Mouse (Mus musculus) stomach, embryonic 15.5 days (tissue): ENCODE data around the gene Man2a2. TPM values are rescaled to one million over a fixed set of nuclear protein-coding genes. Genes with fewer than 3 reads are reported as not detected.
A peak's percentile ranks its signal among the peaks of the same experiment; 100 is the strongest.

Source experiments
- ATAC-seq: fragments of 200-750 bp; cut with Nextera tagmentation; 2 replicates; pipeline ENCODE4 v1.8.0; 2017; ENCODE audit warnings: low read depth, moderate number of reproducible peaks, moderate TSS enrichment; ENCODE audit not compliant: insufficient read depth, low FRiP score
- H3K27ac ChIP-seq: fragments of 300-500 bp; sonication (generic); 2 replicates; pipeline ENCODE4 v1.5.1; 2015; ENCODE audit warnings: mild to moderate bottlenecking, inconsistent platforms
- H3K27me3 ChIP-seq: fragments of 300-500 bp; sonication (generic); replicated peaks from 2 replicates; pipeline ENCODE4 v1.6.1; 2015; ENCODE audit warnings: inconsistent platforms
- H3K36me3 ChIP-seq: fragments of 300-500 bp; sonication (generic); 2 replicates; pipeline ENCODE4 v1.6.1; 2015; ENCODE audit warnings: inconsistent platforms
- H3K4me1 ChIP-seq: fragments of 300-500 bp; sonication (generic); 2 replicates; pipeline ENCODE4 v1.6.1; 2015; ENCODE audit warnings: inconsistent platforms
- H3K4me2 ChIP-seq: fragments of 300-500 bp; sonication (generic); 2 replicates; pipeline ENCODE4 v1.6.1; 2015; ENCODE audit warnings: mild to moderate bottlenecking, inconsistent platforms
- H3K4me3 ChIP-seq: fragments of 300-500 bp; sonication (generic); replicated peaks from 2 replicates; pipeline ENCODE4 v1.5.1; 2015; ENCODE audit warnings: inconsistent platforms
- H3K9ac ChIP-seq: fragments of 300-500 bp; sonication (generic); 2 replicates; pipeline ENCODE4 v1.6.1; 2015; ENCODE audit warnings: inconsistent platforms
- H3K9me3 ChIP-seq: fragments of 300-500 bp; sonication (generic); 2 replicates; pipeline ENCODE4 v1.6.1; 2016; ENCODE audit warnings: inconsistent platforms
- WGBS: fragments of 180-500 bp; shearing (Covaris S2); methylation state at CpG from one replicate; pipeline ENCODE4 v1.1.7; 2015; 5-methylcytosine and 5-hydroxymethylcytosine counted together
- polyA plus RNA-seq: library from polyadenylated mRNA; unstranded; fragments of >200 nt; fragmentation: Nextera tagmentation; extraction: Ambion mirVana; gene quantifications from 2 replicates; pipeline ENCODE4 v1.2.1, GENCODE M21; 2015

Man2a2 gene
- polyA plus RNA-seq, 1 experiment from 2014 or later: 16.4 TPM

DNA sequence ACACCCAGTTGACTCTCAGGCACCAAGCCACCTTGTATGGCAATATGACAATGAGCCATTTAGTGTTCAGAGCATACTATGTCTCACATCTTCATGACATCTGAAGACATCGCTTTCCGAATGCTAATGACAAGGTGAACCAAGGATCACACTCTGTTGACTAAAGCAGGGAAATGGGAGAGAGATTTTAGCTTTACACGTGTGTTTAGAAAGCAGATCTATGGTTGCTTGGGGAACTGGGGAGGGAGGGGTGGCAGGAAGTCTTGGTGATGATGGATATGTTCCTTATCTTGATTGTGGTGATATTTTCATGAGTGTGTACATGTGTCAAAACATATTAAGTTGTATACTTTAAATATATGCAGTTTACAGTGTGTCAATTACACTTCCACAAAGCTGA lies 35.0 kb upstream of the Man2a2 start:
- Histone ChIP-seq H3K36me3 (no peaks in the 10 kb centered on the region), H3K4me1 (peaks cover 15% of the 10 kb centered on the region), H3K27me3 (no peaks in the 10 kb centered on the region), H3K27ac (no peak overlapping the region), H3K9me3 (no peaks in the 10 kb centered on the region), H3K4me3 (no peak overlapping the region), H3K4me2 (no peak overlapping the region), H3K9ac (no peak overlapping the region)
- 76% methylated on average over 3 of the region's 3 CpGs for WGBS
- no peak for ATAC-seq

DNA sequence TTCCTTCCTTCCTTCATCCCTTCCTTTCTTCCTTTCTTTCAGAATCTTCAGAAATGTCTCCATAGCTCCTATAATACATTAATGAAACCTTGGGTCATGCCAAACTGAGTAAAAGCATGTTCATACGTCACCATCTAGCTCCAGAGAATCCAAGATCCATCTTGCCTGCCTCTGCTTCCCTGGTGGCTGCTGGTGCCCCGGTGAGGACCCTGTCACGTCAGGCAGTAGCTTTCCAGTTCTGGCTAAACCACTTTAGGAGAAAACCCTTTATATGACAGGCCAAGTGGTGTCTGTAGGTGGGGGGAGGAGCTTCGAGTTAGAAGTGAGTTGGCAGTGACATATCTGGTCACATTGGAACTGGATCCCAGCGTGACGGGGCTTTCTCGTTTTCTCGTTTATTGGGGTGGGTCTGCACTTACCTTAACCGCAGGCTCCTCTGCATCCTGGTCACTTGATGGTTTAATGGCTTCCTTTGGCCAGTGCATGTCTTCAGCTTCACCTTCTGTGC lies 34.1 kb upstream of the Man2a2 start, which contains the start of gene Furin:
Gene Furin (minus strand): TSS at position 249 of the 508 bp plus-strand sequence.
- 73% methylated on average over 9 of the region's 9 CpGs for WGBS
- Histone ChIP-seq H3K27me3 (no peaks in the 10 kb centered on the region), H3K27ac (no peak within 1 kb of the TSS), H3K36me3 (no peaks in the 10 kb centered on the region), H3K4me2 (no peak within 1 kb of the TSS), H3K4me1 (peaks cover 23% of the 10 kb centered on the region), H3K9me3 (no peaks in the 10 kb centered on the region), H3K9ac (no peak within 1 kb of the TSS), H3K4me3 (no peak within 1 kb of the TSS)
- ATAC-seq: no peak

DNA sequence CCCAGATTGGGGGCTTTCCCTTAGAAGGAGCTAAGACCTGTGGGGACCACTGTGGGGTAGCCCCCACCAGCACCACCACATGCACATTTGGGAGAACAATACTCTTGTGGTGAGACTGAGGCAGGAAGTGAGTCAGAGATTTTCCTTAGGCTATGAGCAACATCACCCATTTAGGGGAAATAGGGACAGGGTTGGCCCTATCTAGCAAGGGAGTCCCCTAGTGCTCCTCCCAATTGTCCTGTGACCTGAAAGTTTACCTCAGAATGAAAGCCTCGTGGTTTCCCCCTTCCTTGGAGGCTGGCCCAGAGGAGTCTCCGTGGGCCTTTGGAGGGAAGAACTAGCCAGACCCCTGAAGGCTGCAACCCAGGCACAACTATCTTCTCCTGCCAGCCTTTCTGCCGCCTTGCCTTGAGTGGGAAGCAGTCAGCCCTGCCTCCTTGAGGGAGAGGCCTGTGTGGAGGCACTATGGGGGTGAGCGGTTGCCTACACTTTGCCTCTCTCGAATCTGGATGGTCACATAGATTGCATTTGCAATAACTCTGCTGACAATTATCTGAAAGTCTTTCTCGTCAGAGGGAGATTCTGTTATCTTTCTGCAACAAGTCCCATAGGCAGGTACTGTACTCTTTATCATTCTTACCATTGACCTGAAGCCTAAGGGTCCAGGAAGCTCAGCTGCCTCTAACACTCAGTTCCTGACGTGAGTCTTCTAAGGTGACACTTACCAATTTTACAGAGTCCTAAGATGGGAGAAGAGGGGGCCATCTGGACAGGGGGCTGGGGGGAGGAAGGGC lies 33.1 kb upstream of the Man2a2 start:
- WGBS: 64% methylated on average over 7 of the region's 7 CpGs
- no peak overlapping the region for H3K4me2 ChIP-seq
- peaks cover 28% of the 10 kb centered on the region for H3K4me1 ChIP-seq
- no peaks in the 10 kb centered on the region for H3K27me3 ChIP-seq
- H3K36me3 ChIP-seq: no peaks in the 10 kb centered on the region
- no peak for ATAC-seq
- H3K4me3 ChIP-seq: no peak overlapping the region
- no peak overlapping the region for H3K9ac ChIP-seq
- 0 out of 2 replicates have a peak overlapping the region, but pooled peaks have one; percentile 87 for H3K27ac ChIP-seq
- H3K9me3 ChIP-seq: no peaks in the 10 kb centered on the region

DNA sequence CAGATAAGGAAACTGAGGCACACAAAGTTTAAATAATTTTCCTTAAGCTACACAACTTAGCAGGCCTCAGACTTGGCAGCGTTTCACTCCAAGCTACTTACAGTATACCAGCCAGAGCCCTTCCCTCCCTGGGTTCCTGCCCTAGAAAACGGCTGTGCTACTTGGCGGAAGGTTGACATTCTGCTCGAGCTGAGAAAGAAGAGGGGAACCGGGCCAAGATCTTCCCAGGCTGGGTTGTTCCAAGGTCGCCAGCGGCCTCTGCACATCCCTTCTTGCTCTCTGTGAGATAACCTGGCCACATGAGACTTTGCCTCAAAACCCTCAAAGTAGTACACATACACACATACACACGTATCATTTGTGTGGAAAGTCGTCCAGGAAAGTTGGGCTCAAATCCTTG lies 32.4 kb upstream of the Man2a2 start:
- no peak for ATAC-seq
- H3K4me3 ChIP-seq: peak overlapping the region; percentile 82
- H3K9me3 ChIP-seq: no peaks in the 10 kb centered on the region
- peak overlapping the region; percentile 87 for H3K27ac ChIP-seq
- WGBS: 33% methylated on average over 9 of the region's 9 CpGs
- H3K4me2 ChIP-seq: peak overlapping the region; percentile 94
- H3K27me3 ChIP-seq: no peaks in the 10 kb centered on the region
- no peaks in the 10 kb centered on the region for H3K36me3 ChIP-seq
- no peak overlapping the region for H3K9ac ChIP-seq
- peaks cover 28% of the 10 kb centered on the region for H3K4me1 ChIP-seq

DNA sequence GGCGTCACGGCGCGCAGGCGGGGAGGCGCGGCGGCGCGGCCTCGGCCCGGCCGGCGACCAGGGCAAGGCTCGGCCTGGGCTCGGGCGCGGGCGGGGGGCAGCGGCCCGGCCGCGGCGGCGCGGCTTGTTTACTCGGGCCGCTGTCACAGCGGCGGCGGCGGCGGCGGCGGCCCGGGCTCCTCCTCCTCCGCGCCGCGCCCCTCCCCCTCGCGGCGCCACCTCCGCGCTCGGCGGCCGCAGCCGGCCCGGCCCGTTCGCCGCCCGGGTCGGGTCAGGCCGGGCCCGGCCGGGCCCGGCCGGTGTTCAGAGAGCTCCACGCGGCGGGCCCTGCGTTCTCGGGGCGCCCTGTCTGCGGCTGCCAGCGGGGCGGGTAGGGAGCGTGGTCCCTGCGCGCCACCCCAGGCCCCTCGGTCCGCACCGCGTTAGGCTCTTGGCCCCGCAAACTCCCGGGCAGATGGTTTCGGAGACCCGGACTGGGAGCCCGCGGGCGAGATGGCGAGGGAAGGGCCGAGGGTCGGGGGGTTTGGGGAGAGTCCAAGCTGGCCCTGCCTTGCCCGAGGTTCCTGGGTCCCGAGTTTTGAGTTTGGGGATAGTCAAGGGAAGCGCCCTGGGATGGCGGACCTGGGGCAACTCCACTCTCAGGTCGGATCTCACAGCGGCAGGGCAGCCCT lies 31.6 kb upstream of the Man2a2 start:
- H3K4me3 ChIP-seq: peak overlapping the region; percentile 82
- H3K27ac ChIP-seq: peak overlapping the region; percentile 87
- H3K9ac ChIP-seq: peak overlapping the region; percentile 89
- no peaks in the 10 kb centered on the region for H3K27me3 ChIP-seq
- ATAC-seq: peak; percentile 55; the same call in 1 of the 2 replicates
- no peaks in the 10 kb centered on the region for H3K9me3 ChIP-seq
- peak overlapping the region; percentile 94 for H3K4me2 ChIP-seq
- peaks cover 3% of the 10 kb centered on the region; the same call in 1 of the 2 replicates for H3K36me3 ChIP-seq
- under 1% methylated on average over 36 of the region's 92 CpGs for WGBS
- H3K4me1 ChIP-seq: peaks cover 25% of the 10 kb centered on the region

DNA sequence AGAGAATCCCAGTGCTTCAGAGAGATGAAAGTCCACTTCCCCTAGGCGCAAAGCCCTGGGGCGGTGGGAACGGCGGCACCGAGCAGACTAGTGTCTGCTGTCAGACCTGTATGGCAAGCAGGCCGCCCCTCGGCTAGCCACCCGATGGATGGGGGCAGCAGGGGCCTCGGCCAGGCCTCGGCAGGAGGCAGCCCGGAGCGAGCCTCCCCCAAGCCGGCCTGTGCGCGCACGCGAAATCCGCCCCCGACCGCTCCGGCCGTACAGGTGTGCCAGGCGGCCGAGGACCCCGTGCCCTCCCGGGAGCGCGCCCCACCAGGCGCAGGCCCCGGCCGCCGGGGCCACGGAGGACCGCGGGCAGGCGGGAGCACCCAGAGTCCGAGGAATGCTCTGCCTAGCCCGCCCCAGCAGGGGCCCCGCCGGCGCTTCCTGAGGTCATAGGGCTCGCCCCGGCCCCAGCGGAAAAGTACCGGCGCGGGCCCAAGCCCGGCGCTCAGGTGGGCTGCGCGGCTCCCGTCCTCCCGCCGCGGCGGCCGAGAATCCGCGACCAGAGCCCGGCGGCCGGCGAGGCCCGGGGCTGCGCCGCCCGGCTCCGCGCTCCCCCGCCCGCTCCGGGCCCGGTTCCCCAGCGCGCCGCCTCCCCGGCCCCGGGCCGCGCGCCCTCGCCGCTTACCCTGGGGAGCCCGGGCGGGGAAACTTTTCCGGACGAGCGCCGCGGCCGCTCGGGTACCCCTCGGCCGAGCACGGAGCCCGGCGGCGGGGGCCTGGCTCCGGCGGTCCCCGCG lies 30.9 kb upstream of the Man2a2 start:
- Histone ChIP-seq H3K36me3 (peaks cover 7% of the 10 kb centered on the region; the same call in 1 of the 2 replicates), H3K4me2 (peak overlapping the region; percentile 94), H3K4me3 (peak overlapping the region; percentile 82), H3K4me1 (peaks cover 19% of the 10 kb centered on the region), H3K9ac (peak overlapping the region; percentile 89), H3K27me3 (no peaks in the 10 kb centered on the region), H3K9me3 (no peaks in the 10 kb centered on the region), H3K27ac (peak overlapping the region; percentile 87)
- under 1% methylated on average over 98 of the region's 102 CpGs for WGBS
- peak; percentile 32; the same call in 1 of the 2 replicates for ATAC-seq

DNA sequence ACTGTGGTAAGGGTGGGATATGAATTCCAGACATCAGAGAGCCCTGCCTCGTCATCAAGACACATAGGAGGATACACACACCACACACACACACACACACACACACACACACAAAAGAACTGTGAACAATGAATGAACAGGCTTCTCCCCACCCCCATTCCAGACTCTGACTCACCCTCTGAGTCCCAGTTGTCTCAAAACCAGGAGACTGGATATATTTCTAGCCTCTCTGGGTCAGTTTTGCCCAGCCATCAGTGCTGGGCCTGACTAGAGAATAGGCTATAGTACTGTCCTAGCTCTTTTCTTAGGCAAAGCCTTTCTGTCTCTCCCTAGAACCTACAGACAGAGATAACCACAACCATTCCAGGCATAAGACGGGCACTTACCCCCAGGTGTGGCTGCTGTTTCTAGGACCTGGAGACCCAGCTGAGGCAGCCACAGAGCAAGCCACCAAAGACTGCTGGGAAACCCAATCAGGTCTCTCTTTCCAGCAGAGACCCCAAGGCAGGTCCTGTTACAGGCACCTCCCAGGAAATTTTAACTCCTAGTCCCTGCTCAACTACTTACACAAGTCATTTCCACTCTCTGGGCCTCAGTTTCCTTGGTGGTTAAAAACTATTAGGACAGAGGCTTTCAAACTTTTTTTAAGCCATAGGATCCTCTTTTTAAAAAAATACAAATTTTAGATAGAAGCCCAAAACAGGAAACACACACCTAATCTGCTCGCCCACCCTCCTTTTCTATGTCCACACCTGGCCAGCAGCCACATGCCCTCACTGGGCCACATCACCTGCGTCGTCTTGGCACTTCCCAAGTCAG lies 30.1 kb upstream of the Man2a2 start:
- Histone ChIP-seq H3K27me3 (no peaks in the 10 kb centered on the region), H3K4me1 (peaks cover 19% of the 10 kb centered on the region), H3K4me2 (peak overlapping the region; percentile 94), H3K4me3 (peak overlapping the region; percentile 82), H3K27ac (peak overlapping the region; percentile 87), H3K9ac (peak overlapping the region; percentile 89), H3K9me3 (no peaks in the 10 kb centered on the region), H3K36me3 (peaks cover 14% of the 10 kb centered on the region)
- no peak for ATAC-seq
- WGBS: 30% methylated on average over 5 of the region's 5 CpGs

DNA sequence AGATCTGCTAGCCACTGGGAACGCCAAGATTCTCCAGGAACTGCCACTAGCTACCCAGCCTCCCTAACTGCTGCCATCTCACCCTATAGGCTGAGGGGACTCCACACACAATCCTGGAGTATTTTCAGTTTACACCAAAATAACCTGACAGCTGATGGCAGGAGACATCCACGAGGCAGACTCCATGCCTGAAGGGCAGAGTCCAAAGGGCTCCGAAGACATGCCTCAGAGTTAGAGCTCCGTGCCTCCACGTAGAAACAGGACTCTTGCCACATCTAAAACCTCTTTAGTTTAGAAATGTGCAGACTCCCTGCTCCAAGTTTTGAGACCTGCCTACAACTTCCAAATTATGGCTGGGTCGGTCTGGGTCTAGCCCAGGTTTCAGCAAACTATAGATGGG lies 29.4 kb upstream of the Man2a2 start:
- 67% methylated on average over 6 of the region's 6 CpGs for WGBS
- H3K27me3 ChIP-seq: no peaks in the 10 kb centered on the region
- peak overlapping the region; percentile 94; the same call in 1 of the 2 replicates for H3K4me2 ChIP-seq
- ATAC-seq: no peak
- no peak overlapping the region for H3K4me3 ChIP-seq
- H3K9ac ChIP-seq: no peak overlapping the region
- no peaks in the 10 kb centered on the region for H3K9me3 ChIP-seq
- peak overlapping the region; percentile 11 for H3K27ac ChIP-seq
- peaks cover 19% of the 10 kb centered on the region for H3K36me3 ChIP-seq
- H3K4me1 ChIP-seq: peaks cover 19% of the 10 kb centered on the region

DNA sequence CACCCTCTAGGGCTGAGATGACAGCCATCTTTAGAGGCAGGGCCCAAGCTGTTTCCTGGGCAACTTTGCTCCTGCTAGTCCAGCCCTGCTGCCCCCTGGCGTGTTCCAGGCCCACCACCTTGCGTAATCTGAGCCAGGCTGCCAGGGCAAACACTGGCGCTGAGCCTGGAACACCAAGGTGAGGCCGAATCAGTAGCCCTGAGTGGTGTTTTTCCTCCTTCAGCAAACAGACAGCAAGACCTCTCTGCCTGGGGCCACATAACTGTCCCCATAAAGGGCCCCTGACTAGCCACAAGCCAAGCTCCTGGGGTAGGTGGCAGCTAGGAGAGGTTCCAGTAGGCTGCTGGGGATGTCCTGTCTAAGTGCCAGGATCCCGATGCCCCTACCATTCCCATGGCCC lies 28.9 kb upstream of the Man2a2 start:
- Histone ChIP-seq H3K36me3 (peaks cover 23% of the 10 kb centered on the region), H3K9me3 (no peaks in the 10 kb centered on the region), H3K4me2 (peak overlapping the region; percentile 94; the same call in 1 of the 2 replicates), H3K9ac (no peak overlapping the region), H3K27ac (peak overlapping the region; percentile 11; the same call in 1 of the 2 replicates), H3K4me3 (no peak overlapping the region), H3K4me1 (peaks cover 19% of the 10 kb centered on the region), H3K27me3 (no peaks in the 10 kb centered on the region)
- ATAC-seq: no peak
- 61% methylated on average over 5 of the region's 5 CpGs for WGBS

DNA sequence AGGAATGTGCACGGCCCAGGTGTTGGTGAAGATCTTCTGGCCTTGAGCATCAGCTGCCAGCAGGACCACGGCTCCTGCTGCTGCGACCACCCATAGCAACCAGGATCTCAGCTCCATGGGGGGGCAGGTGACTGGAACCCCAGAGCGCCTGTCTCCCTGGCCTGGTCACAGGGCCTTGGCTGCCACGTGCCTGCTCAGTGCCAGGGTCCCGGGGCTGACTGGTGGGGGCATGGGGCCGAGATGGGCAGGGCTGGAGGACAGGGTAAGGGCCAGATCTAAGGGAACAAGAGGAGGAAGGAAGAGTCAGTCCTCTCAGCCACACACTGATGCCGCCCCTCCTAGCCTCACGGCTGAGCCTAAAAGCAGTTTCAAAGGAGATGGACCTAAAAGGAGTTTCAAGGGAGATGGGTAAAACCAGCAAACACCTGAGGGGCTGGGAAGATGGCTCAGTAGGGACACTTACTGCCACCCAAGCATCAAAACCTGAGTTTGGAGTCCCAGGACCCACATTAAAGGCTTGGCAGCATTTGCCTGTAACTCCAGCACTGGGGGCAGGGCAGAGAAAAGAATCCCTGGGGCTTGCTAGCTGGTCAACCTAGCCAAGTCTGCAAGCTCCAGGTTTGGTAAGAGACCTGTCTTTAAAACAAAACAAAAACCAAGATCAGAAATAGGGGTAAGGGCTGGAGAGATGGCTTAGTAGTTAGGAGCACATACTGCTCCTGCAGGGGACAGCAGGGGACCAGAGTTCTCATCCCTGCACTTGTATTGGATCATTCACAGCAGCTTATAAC lies 27.7 kb upstream of the Man2a2 start:
- no peak overlapping the region for H3K9ac ChIP-seq
- no peak overlapping the region for H3K4me3 ChIP-seq
- 80% methylated on average over 9 of the region's 9 CpGs for WGBS
- H3K9me3 ChIP-seq: no peaks in the 10 kb centered on the region
- H3K4me1 ChIP-seq: peaks cover 19% of the 10 kb centered on the region
- no peak overlapping the region for H3K27ac ChIP-seq
- peaks cover 31% of the 10 kb centered on the region for H3K36me3 ChIP-seq
- no peak overlapping the region for H3K4me2 ChIP-seq
- ATAC-seq: no peak
- H3K27me3 ChIP-seq: no peaks in the 10 kb centered on the region
